Mouse (Mus musculus): Measurements from ENCODE around the gene Snrk. TPM values are rescaled to one million over a fixed set of nuclear protein-coding genes. Genes with fewer than 3 reads are reported as not detected.

Snrk gene
- polyA plus RNA-seq (2017; shearing (Covaris generic)) = 93.4 TPM

DNA sequence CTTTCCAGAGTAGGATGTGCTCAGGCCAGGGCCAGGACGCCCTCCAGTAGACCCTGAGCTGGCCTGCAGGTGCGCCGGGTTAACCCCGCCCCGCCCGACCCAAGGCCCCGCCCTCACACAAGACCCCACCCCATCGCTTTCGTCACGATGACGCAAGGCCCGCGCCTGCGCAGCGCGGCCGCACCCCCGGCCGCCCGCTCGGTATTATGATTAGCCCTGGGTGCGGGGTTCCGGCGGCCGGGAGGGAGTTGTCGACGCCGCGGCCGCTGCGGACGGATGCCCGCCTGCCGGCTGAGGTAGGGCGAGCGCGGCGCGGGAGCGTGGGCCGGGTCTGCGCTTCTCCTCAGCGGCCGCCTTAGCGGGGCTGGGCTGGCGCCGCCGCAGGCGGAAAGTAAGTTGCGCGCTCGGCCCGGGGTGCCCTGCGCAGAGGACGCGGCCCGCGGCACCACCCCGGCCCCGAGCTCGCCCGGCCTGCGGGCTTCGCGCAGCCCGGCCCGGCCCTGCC is at the start of gene Snrk:
Snrk (plus strand) TSS at position 155 of the 505 bp plus-strand sequence.

Other genes starting within 250 kb of the Snrk start
- gene Ackr2, start 218.9 kb upstream of the Snrk start, polyA plus RNA-seq (2017; shearing (Covaris generic)) = not detected
- gene Cyp8b1, start 201.0 kb upstream of the Snrk start, polyA plus RNA-seq (2017; shearing (Covaris generic)) = not detected
- gene Fam198a, start 166.3 kb upstream of the Snrk start, polyA plus RNA-seq (2017; shearing (Covaris generic)) = not detected
- gene Pomgnt2, start 120.2 kb upstream of the Snrk start, polyA plus RNA-seq (2017; shearing (Covaris generic)) = not detected
- gene Ano10, start 177.2 kb downstream of the Snrk start, polyA plus RNA-seq (2017; shearing (Covaris generic)) = 32.1 TPM
- 20.9 TPM for gene Abhd5, start 234.3 kb downstream of the Snrk start, polyA plus RNA-seq (2017; shearing (Covaris generic))